In the genomic region with DNA sequence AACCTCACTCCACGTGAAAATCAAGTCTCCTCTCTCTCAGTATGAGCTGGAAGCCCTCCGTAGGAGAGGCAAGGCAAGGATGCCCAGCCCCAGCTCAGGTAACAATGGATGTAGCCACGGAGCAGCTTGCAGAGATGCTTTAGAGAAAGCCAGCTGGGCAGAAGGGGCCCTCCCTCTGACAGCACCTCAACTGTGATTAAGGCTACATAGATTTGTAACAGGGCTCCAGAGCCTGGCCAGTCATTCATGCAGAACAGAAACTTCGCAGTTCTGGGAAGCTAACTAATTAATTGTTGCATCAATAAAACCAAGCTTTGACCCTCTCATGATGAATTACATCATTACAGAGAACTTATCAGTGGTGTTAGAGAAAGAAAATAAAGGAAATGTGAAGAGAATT, we compare ENCODE assay signal across 27 mouse cellular contexts.
"Had no signal": no experiment of that assay in that cellular context is flagged by ENCODE, and none has a peak within 500 bp of the region (broad histone marks: within the 10 kb centered on the region; RNA-seq: fewer than 3 reads in every experiment).

No protein-coding gene starts in this region.

- ATAC-seq: hindbrain, embryonic 16.5 days; hindbrain, postnatal 0 days; inflammation-experienced regulatory T-cells, adult 6 months; intestine, embryonic 15.5 days; intestine, embryonic 16.5 days; intestine, postnatal 0 days had no signal

- DNase-seq: heart, postnatal 10 days; heart, postnatal 14 days; heart, postnatal 36 days; heart, postnatal 4 days; kidney, adult 11 months; kidney, adult 18-20 months; kidney, adult 2 months; kidney, adult 8-10 months; kidney, adult 9 months; kidney, postnatal 10 days; kidney, postnatal 14 days; kidney, postnatal 25 days; kidney, postnatal 36 days; kidney, postnatal 4 days; layer of hippocampus, postnatal 36 days had no signal

- H3K27me3 ChIP-seq: heart, embryonic 12.5 days; heart, embryonic 13.5 days; heart, embryonic 15.5 days; hindbrain, embryonic 12.5 days; hindbrain, embryonic 15.5 days; intestine, embryonic 15.5 days; kidney, embryonic 15.5 days had no signal
